ENCODE assay signal across 23 mouse cellular contexts in genomic region chr1:60543681-60544080, GRCm38 (mm10). TPM values are rescaled to one million over a fixed set of nuclear protein-coding genes. Genes with fewer than 3 reads are reported as not detected.
DNase-seq lines count a peak whose midpoint lies in the region; ATAC-seq and TF ChIP-seq lines count a peak whose summit lies in the region.
"Had no signal": no experiment of that assay in that cellular context is flagged by ENCODE, and none has a peak within 500 bp of the region (broad histone marks: within the 10 kb centered on the region; RNA-seq: fewer than 3 reads in every experiment).

No protein-coding gene starts in this region.

- no peaks in the 10 kb centered on the region for H3K36me3 ChIP-seq in ES-Bruce4 (ENCODE audit: control insufficient read depth, insufficient read depth, low read length, poor library complexity, severe bottlenecking)
- no peaks in the 10 kb centered on the region for H3K36me3 ChIP-seq in midbrain, embryonic 15.5 days (replicated peaks)
- H3K36me3 ChIP-seq: G1E had no signal

- no peak overlapping the region for H3K4me3 ChIP-seq in ES-Bruce4 (ENCODE audit: low read depth, low read length)
- no peak overlapping the region for H3K4me3 ChIP-seq in midbrain, embryonic 15.5 days
- H3K4me3 ChIP-seq: embryonic facial prominence, embryonic 13.5 days; embryonic facial prominence, embryonic 15.5 days; erythroblast, embryonic 14.5 days; forebrain, embryonic 10.5 days; forebrain, embryonic 12.5 days had no signal

- peaks cover 3% of the 10 kb centered on the region for H3K4me1 ChIP-seq in ES-Bruce4 (ENCODE audit: control insufficient read depth, insufficient read depth, low read length)
- no peaks in the 10 kb centered on the region; the same call in 1 of the 2 replicates for H3K4me1 ChIP-seq in midbrain, embryonic 15.5 days
- H3K4me1 ChIP-seq: embryonic facial prominence, embryonic 13.5 days; embryonic facial prominence, embryonic 15.5 days; forebrain, embryonic 10.5 days; forebrain, embryonic 12.5 days had no signal

- peak; percentile 47; the same call in 1 of the 2 replicates for TF ChIP-seq EP300 in ES-Bruce4 (IDR thresholded peaks at IDR 0.05; ENCODE audit: insufficient read depth, low read depth, low read length)

- TF ChIP-seq CTCF in ES-Bruce4 (IDR thresholded peaks at IDR 0.05; ENCODE audit: low read depth, low read length), result no peak

- H3K4me2 ChIP-seq in midbrain, embryonic 15.5 days, result no peak overlapping the region
- H3K4me2 ChIP-seq: embryonic facial prominence, embryonic 13.5 days; embryonic facial prominence, embryonic 15.5 days; forebrain, embryonic 12.5 days had no signal

- WGBS in midbrain, embryonic 15.5 days, result 29% methylated on average over 1 of the region's 1 CpGs

- TF ChIP-seq POLR2A in ES-Bruce4 (IDR thresholded peaks at IDR 0.05; ENCODE audit: insufficient read depth, low read length), result no peak

- no peak overlapping the region for H3K27ac ChIP-seq in ES-Bruce4 (ENCODE audit: insufficient read depth, low read length)
- no peak overlapping the region for H3K27ac ChIP-seq in midbrain, embryonic 15.5 days
- H3K27ac ChIP-seq: embryonic facial prominence, embryonic 13.5 days; embryonic facial prominence, embryonic 15.5 days; forebrain, embryonic 10.5 days; forebrain, embryonic 12.5 days had no signal

- peaks cover 19% of the 10 kb centered on the region for H3K9me3 ChIP-seq in ES-Bruce4 (replicated peaks; ENCODE audit: control insufficient read depth, insufficient read depth, low read length, poor library complexity, severe bottlenecking)
- no peaks in the 10 kb centered on the region for H3K9me3 ChIP-seq in midbrain, embryonic 15.5 days

- no peaks in the 10 kb centered on the region for H3K27me3 ChIP-seq in ES-Bruce4 (ENCODE audit: control insufficient read depth, insufficient read depth, low read length, poor library complexity, severe bottlenecking)
- H3K27me3 ChIP-seq in midbrain, embryonic 15.5 days (replicated peaks), result no peaks in the 10 kb centered on the region
- H3K27me3 ChIP-seq: embryonic facial prominence, embryonic 13.5 days; embryonic facial prominence, embryonic 15.5 days; forebrain, embryonic 12.5 days; Patski had no signal

- no peak overlapping the region for H3K9ac ChIP-seq in ES-Bruce4 (ENCODE audit: low read depth, poor library complexity, severe bottlenecking)
- H3K9ac ChIP-seq in midbrain, embryonic 15.5 days, result no peak overlapping the region
- H3K9ac ChIP-seq: embryonic facial prominence, embryonic 13.5 days; embryonic facial prominence, embryonic 15.5 days; forebrain, embryonic 12.5 days had no signal

- ATAC-seq in midbrain, embryonic 15.5 days (replicated peaks), result no peak
- ATAC-seq: forebrain, embryonic 14.5 days; forebrain, embryonic 16.5 days; Patski had no signal

- peak; percentile 73 for DNase-seq in ES-CJ7 (ENCODE audit: low read depth, low spot score)
- DNase-seq in R1 (ENCODE audit: low read depth, low spot score), result peak; percentile 44
- DNase-seq in ZHBTc4 (ENCODE audit: low read depth, low spot score), result peak; percentile 61
- DNase-seq in embryo, embryonic 10.5 days (ENCODE audit: low spot score), result no peak
- DNase-seq in ovary, adult 18-20 months (ENCODE audit: low spot score), result no peak
- DNase-seq: adrenal gland, adult 2 months; adrenal gland, postnatal 10 days; adrenal gland, postnatal 25 days; cerebellum, adult 11 months; cerebellum, adult 18-20 months; cerebellum, adult 9-10 months; cerebellum, postnatal 36 days had no signal

RNA-seq across cellular contexts. Expression of gene Raph1, which starts 23.2 kb away (rescaled TPM):
- polyA plus RNA-seq in ES-Bruce4 (2011; ENCODE audit: insufficient read depth, insufficient read length, low read depth, missing spikeins), result 52.8 and 54.2 TPM in 2 replicates
- 27.1 and 28.3 TPM in 2 replicates for polyA plus RNA-seq in midbrain, embryonic 15.5 days (2015; fragmentation: Nextera tagmentation; extraction: Ambion mirVana)
- polyA plus RNA-seq: G1E had no signal

Comparison
In these comparisons a context has a peak if more than half of its experiments do, and no peak if none do; other contexts are left out.
1. DNase-seq: peak in ES-CJ7 (single experiment), R1 (single experiment) and ZHBTc4 (single experiment); none in embryo, embryonic 10.5 days (single experiment) and ovary, adult 18-20 months (single experiment).